Mouse (Mus musculus) heart, adult 2 months (tissue): Measurements from ENCODE around the gene Myadml2.

ENCODE experiments used
- CTCF ChIP-seq: fragments of 200-600 bp; IDR thresholded peaks from 2 replicates; pipeline ENCODE4 v1.8.1; 2022; ENCODE audit warnings: antibody characterized with exemption, mild to moderate bottlenecking, moderate library complexity
- POLR2A ChIP-seq: fragments of 200-500 bp; IDR thresholded peaks from 2 replicates; pipeline ENCODE4 v1.6.1; 2011; ENCODE audit warnings: mild to moderate bottlenecking, low read depth, low read length, control low read depth; ENCODE audit not compliant: insufficient read depth

DNA sequence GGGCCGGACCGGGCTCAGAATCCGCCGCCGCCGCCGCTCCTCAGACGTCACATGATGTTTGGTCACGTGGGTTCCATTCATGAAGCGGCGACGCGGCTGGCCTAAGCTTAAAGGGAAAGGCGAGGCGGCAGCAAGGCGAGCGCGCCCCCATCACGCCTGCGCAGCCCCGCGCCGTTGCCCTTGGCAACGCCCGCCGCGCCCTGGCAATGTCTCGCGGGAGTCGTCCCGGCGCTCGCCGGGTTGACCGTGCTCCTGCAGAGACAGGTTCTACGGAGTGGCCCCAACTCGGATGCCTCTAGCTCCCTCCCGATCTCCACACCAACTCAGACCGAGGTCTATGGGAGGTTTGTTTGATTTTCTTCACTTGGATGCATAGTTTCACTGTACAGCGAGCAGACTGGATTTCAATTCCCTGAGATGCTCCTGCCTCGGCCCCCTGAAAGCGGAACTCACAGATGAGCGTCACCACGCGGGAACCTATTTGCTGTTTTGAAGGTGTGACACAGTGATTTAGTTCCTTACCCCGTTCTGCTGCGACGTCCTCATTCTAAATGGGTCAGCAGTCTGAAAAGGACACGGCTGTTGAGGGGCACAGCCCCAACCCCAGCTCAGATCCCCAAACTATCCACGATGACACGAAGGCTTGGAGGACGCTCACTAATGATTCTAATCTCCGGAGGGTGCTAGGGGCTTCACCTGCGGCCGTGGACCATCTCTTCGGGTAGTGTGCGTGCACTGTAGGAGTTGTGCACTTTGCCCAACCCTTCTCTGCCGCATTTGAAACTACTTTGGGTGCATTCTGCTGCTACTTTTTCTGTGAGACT, 14.2 kb downstream of the Myadml2 start, which contains the start of gene Mafg:
- TF ChIP-seq CTCF: no peak
- peak; percentile 42; the same call in 1 of the 2 replicates for TF ChIP-seq POLR2A
